Mouse (Mus musculus): ENCODE measurements around the gene Kitl. TPM values are rescaled to one million over a fixed set of nuclear protein-coding genes. Genes with fewer than 3 reads are reported as not detected.
A peak's percentile ranks its signal among the peaks of the same experiment; 100 is the strongest.

Gene Kitl
- polyA plus RNA-seq, 1 experiment from 2014 or later, result 67.0 TPM

DNA sequence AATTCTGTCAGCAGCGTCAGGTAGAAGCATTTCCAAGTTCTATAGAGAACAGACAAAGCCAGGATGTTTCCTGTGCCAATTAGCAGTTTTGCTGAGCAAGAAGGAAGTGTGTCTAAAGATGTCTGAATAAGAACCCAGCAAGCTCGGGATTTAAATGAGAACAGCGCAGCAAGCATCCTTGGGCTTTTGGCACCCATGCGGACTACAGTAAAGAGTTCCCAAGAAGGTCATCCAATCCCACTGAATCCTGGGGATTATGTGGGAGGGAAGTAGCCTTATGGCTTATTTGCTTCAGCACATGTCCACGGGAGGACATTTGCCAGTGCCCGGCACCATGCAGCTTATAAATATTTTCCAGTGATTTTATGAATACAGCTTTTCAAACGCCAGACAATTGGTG, 95.8 kb downstream of the Kitl start:
- Histone ChIP-seq H3K4me2 (ENCODE audit: low read length) (peak overlapping the region; percentile 50), H3K4me1 (ENCODE audit: control insufficient read depth, insufficient read depth, low read length) (peaks cover 5% of the 10 kb centered on the region), H3K27me3 (ENCODE audit: control insufficient read depth, insufficient read depth, low read depth, low read length) (no peaks in the 10 kb centered on the region), H3K4me3 (ENCODE audit: low read depth, low read length) (0 out of 2 replicates have a peak overlapping the region, but pooled peaks have one; percentile 3), H3K9me3 (replicated peaks; ENCODE audit: control insufficient read depth, low read length, poor library complexity, severe bottlenecking) (no peaks in the 10 kb centered on the region), H3K27ac (ENCODE audit: low read length) (no peak overlapping the region), H3K36me3 (ENCODE audit: control insufficient read depth, insufficient read depth, low read length) (no peaks in the 10 kb centered on the region), H3K9ac (ENCODE audit: low read depth, low read length) (0 out of 2 replicates have a peak overlapping the region, but pooled peaks have one; percentile 4)
- peak; percentile 76; the same call in 1 of the 2 replicates for ATAC-seq
- 15% methylated on average over 7 of the region's 7 CpGs for WGBS

GRCm38 (mm10) chr10:100115570-100115969, 100.1 kb downstream of the Kitl start:
- WGBS, result 94% methylated on average over 2 of the region's 2 CpGs
- H3K27me3 ChIP-seq (ENCODE audit: control insufficient read depth, insufficient read depth, low read depth, low read length), result no peaks in the 10 kb centered on the region

DNA sequence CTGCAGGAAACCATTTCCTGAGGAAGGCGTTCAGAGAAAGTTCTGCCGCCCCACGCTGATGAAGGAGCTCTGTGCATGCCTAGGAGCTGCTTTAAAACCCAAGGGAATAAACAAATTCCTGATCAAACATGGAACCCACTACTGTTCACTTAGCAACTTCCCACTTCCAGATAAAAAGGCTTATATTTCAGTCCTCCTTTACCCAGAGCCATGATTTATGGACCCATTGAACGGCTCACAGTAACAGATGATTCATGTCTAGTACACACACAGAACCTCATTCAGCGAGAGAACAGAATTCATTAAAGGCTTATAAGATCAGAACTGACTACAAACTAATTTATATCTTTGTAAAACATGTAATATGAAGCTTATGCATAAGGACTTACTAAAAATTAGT, 109.0 kb downstream of the Kitl start:
- no peak overlapping the region for H3K4me3 ChIP-seq (ENCODE audit: low read depth, low read length)
- 0 out of 2 replicates have a peak, but pooled peaks cover 4% of the 10 kb centered on the region for H3K4me1 ChIP-seq (ENCODE audit: control insufficient read depth, insufficient read depth, low read length)
- no peaks in the 10 kb centered on the region for H3K9me3 ChIP-seq (replicated peaks; ENCODE audit: control insufficient read depth, low read length, poor library complexity, severe bottlenecking)
- no peak overlapping the region for H3K4me2 ChIP-seq (ENCODE audit: low read length)
- no peak for ATAC-seq
- H3K27me3 ChIP-seq (ENCODE audit: control insufficient read depth, insufficient read depth, low read depth, low read length), result no peaks in the 10 kb centered on the region
- no peaks in the 10 kb centered on the region for H3K36me3 ChIP-seq (ENCODE audit: control insufficient read depth, insufficient read depth, low read length)
- 94% methylated on average over 5 of the region's 5 CpGs for WGBS
- no peak overlapping the region for H3K27ac ChIP-seq (ENCODE audit: low read length)
- H3K9ac ChIP-seq (ENCODE audit: low read depth, low read length), result no peak overlapping the region

More at GRCm38 (mm10) chr10:100115570-100115969, 100.1 kb downstream of the Kitl start:
- no peak overlapping the region for H3K9ac ChIP-seq (ENCODE audit: low read depth, low read length)
- H3K4me2 ChIP-seq (ENCODE audit: low read length), result no peak overlapping the region
- ATAC-seq, result no peak
- H3K4me3 ChIP-seq (ENCODE audit: low read depth, low read length), result no peak overlapping the region
- H3K36me3 ChIP-seq (ENCODE audit: control insufficient read depth, insufficient read depth, low read length), result no peaks in the 10 kb centered on the region
- H3K27ac ChIP-seq (ENCODE audit: low read length), result no peak overlapping the region
- H3K9me3 ChIP-seq (replicated peaks; ENCODE audit: control insufficient read depth, low read length, poor library complexity, severe bottlenecking), result no peaks in the 10 kb centered on the region
- H3K4me1 ChIP-seq (ENCODE audit: control insufficient read depth, insufficient read depth, low read length), result peaks cover 5% of the 10 kb centered on the region

DNA sequence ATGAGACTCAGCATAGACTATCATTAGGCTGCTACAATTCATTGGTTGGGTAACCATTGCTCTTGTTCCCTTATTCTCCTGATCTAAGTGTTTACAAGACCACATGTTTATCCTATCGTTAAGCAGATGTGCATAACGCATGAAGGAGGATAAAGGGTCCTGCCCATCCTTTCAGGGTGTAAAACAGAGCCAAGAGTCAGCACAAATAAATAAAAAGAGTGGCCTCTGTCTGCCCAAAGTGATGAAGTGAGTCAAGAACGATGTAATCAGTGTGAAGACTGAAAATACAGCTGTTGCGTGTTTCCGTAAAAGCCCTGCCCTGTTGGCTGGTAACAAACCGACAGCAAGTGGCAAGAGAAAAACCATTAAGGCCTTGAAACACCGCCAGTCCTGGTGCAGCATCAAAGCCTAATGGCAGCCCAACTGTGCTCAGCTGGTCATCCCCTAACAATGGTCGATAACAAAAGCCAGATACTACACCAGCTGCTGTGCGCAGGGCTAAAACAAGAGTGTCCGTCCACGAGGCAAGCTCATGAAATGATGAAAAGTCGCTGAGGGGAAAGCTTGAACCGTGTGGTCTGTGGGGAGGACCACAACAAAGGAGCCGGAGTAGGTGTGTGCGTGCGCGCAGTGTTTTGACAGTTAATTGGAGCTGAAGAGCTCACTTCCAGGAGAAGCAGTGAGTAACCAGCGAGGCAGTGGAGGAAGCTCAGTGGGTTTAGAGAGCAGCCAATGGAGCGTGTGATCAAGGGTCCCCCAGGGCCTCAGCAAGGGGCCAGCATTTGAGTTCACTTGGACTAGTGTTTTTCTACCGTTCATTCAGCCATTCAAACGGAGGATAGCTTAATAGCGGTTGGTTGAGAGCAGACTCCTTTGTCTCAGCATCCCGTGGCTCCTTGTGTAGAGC, 112.7 kb downstream of the Kitl start:
- no peak overlapping the region for H3K9ac ChIP-seq (ENCODE audit: low read depth, low read length)
- H3K4me1 ChIP-seq (ENCODE audit: control insufficient read depth, insufficient read depth, low read length), result 0 out of 2 replicates have a peak, but pooled peaks cover 4% of the 10 kb centered on the region
- peak overlapping the region; percentile 36 for H3K4me2 ChIP-seq (ENCODE audit: low read length)
- no peaks in the 10 kb centered on the region for H3K9me3 ChIP-seq (replicated peaks; ENCODE audit: control insufficient read depth, low read length, poor library complexity, severe bottlenecking)
- H3K27me3 ChIP-seq (ENCODE audit: control insufficient read depth, insufficient read depth, low read depth, low read length), result no peaks in the 10 kb centered on the region
- peak overlapping the region; percentile 2; the same call in 1 of the 2 replicates for H3K27ac ChIP-seq (ENCODE audit: low read length)
- 27% methylated on average over 23 of the region's 23 CpGs for WGBS
- no peaks in the 10 kb centered on the region for H3K36me3 ChIP-seq (ENCODE audit: control insufficient read depth, insufficient read depth, low read length)
- ATAC-seq, result peak; percentile 92
- H3K4me3 ChIP-seq (ENCODE audit: low read depth, low read length), result no peak overlapping the region

DNA sequence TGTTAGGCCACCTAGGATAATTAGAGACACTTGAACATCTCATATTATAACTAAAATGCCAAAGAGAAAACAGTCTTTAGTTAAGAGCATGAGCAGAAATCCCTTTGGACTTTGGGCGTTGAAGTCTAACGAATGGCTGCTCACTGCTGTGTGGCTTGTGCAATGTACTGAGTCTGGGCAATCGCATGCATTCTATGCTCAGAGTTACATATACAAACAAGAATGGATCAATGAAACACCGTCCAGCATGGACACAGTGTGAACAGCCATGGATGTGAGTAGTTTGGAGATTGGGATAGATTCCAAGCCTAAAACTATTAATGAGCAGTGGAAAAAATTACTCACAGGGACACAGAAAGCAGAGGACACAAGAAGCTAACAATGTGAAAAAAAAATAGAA, 116.2 kb downstream of the Kitl start:
- no peaks in the 10 kb centered on the region for H3K9me3 ChIP-seq (replicated peaks; ENCODE audit: control insufficient read depth, low read length, poor library complexity, severe bottlenecking)
- 77% methylated on average over 4 of the region's 4 CpGs for WGBS
- H3K27ac ChIP-seq (ENCODE audit: low read length), result no peak overlapping the region
- H3K27me3 ChIP-seq (ENCODE audit: control insufficient read depth, insufficient read depth, low read depth, low read length), result no peaks in the 10 kb centered on the region
- no peak for ATAC-seq
- no peak overlapping the region for H3K4me2 ChIP-seq (ENCODE audit: low read length)
- H3K9ac ChIP-seq (ENCODE audit: low read depth, low read length), result no peak overlapping the region
- H3K4me1 ChIP-seq (ENCODE audit: control insufficient read depth, insufficient read depth, low read length), result 0 out of 2 replicates have a peak, but pooled peaks cover 4% of the 10 kb centered on the region
- no peaks in the 10 kb centered on the region for H3K36me3 ChIP-seq (ENCODE audit: control insufficient read depth, insufficient read depth, low read length)
- no peak overlapping the region for H3K4me3 ChIP-seq (ENCODE audit: low read depth, low read length)

DNA sequence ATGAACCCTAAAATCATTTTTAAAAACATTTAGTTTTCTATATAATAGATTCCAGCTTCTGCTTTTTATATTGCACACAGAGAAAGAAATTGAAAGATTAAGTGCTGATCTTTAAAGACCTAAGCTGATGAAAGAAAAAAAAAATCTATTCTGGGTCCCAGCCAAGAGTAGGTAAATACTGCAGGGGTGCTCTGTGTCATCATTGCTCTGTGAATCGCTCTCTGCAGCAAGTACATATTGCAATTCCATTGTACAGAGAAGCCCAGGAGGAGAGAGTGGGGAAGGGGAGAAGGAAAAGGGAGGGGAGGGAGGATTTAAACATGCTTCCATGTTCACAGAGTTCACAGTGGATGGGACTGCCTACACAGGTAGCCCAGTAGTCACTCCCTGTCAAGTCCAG, 116.9 kb downstream of the Kitl start:
- Histone ChIP-seq H3K4me1 (ENCODE audit: control insufficient read depth, insufficient read depth, low read length) (0 out of 2 replicates have a peak, but pooled peaks cover 4% of the 10 kb centered on the region), H3K9ac (ENCODE audit: low read depth, low read length) (no peak overlapping the region), H3K36me3 (ENCODE audit: control insufficient read depth, insufficient read depth, low read length) (no peaks in the 10 kb centered on the region), H3K27ac (ENCODE audit: low read length) (no peak overlapping the region), H3K9me3 (replicated peaks; ENCODE audit: control insufficient read depth, low read length, poor library complexity, severe bottlenecking) (no peaks in the 10 kb centered on the region), H3K4me2 (ENCODE audit: low read length) (no peak overlapping the region), H3K4me3 (ENCODE audit: low read depth, low read length) (no peak overlapping the region), H3K27me3 (ENCODE audit: control insufficient read depth, insufficient read depth, low read depth, low read length) (no peaks in the 10 kb centered on the region)
- WGBS, result 56% methylated on average over 1 of the region's 1 CpGs
- no peak for ATAC-seq

DNA sequence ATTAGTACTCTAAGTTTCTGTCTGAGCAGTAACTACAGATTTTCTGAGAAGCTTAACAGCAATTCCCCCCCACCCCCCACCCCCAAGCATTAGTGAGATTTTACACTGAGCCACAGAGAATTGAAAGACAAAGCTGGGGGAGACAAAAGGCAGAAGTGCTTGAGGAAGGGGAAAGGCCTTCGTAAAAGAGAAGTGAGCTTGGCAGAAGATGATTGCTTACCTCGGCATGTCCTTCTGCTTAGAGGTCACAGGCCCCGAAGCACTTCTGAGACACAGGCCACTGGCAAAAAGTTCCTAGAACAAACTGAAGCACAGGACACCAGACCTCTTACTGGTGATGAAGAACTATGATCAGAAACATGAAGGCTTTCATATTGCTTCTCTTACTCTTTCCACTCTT, 123.1 kb downstream of the Kitl start:
- WGBS, result 78% methylated on average over 3 of the region's 3 CpGs
- no peak overlapping the region for H3K4me3 ChIP-seq (ENCODE audit: low read depth, low read length)
- ATAC-seq, result no peak

GRCm38 (mm10) chr10:100148123-100148522, 132.7 kb downstream of the Kitl start:
- no peaks in the 10 kb centered on the region for H3K4me1 ChIP-seq (ENCODE audit: control insufficient read depth, insufficient read depth, low read length)
- no peaks in the 10 kb centered on the region for H3K9me3 ChIP-seq (replicated peaks; ENCODE audit: control insufficient read depth, low read length, poor library complexity, severe bottlenecking)
- 89% methylated on average over 6 of the region's 6 CpGs for WGBS
- no peaks in the 10 kb centered on the region for H3K36me3 ChIP-seq (ENCODE audit: control insufficient read depth, insufficient read depth, low read length)
- H3K27ac ChIP-seq (ENCODE audit: low read length), result no peak overlapping the region
- H3K4me3 ChIP-seq (ENCODE audit: low read depth, low read length), result no peak overlapping the region
- H3K9ac ChIP-seq (ENCODE audit: low read depth, low read length), result no peak overlapping the region
- ATAC-seq, result no peak
- H3K27me3 ChIP-seq (ENCODE audit: control insufficient read depth, insufficient read depth, low read depth, low read length), result no peaks in the 10 kb centered on the region
- H3K4me2 ChIP-seq (ENCODE audit: low read length), result no peak overlapping the region

More for the DNA sequence above, 123.1 kb downstream of the Kitl start:
- no peak overlapping the region for H3K9ac ChIP-seq (ENCODE audit: low read depth, low read length)
- no peaks in the 10 kb centered on the region for H3K27me3 ChIP-seq (ENCODE audit: control insufficient read depth, insufficient read depth, low read depth, low read length)
- no peak overlapping the region for H3K4me2 ChIP-seq (ENCODE audit: low read length)
- H3K27ac ChIP-seq (ENCODE audit: low read length), result no peak overlapping the region
- no peaks in the 10 kb centered on the region for H3K4me1 ChIP-seq (ENCODE audit: control insufficient read depth, insufficient read depth, low read length)
- H3K36me3 ChIP-seq (ENCODE audit: control insufficient read depth, insufficient read depth, low read length), result no peaks in the 10 kb centered on the region
- H3K9me3 ChIP-seq (replicated peaks; ENCODE audit: control insufficient read depth, low read length, poor library complexity, severe bottlenecking), result no peaks in the 10 kb centered on the region

Data from midbrain, embryonic 16.5 days (tissue).